Mouse (Mus musculus): ENCODE results near the gene Flt4. TPM values are rescaled to one million over a fixed set of nuclear protein-coding genes. Genes with fewer than 3 reads are reported as not detected.

Flt4 gene
- total RNA-seq, 1 experiment, result 4.3 TPM

GRCm38 (mm10) chr11:49631154-49631553 lies 22.1 kb downstream of the Flt4 start:
- Histone ChIP-seq H3K4me1 (ENCODE audit: control insufficient read depth in 2 of 2, insufficient read depth in 2 of 2, low read length in 2 of 2, poor library complexity in 1 of 2) (peaks cover 0 to 3% of the 10 kb centered on the region in 2 experiments; a peak in 1 of 4 replicates), H3K36me3 (ENCODE audit: control insufficient read depth, insufficient read depth, low read length, poor library complexity, severe bottlenecking) (no peaks in the 10 kb centered on the region), H3K4me3 (ENCODE audit: insufficient read depth in 1 of 2, low read depth in 1 of 2, low read length in 2 of 2, poor library complexity in 1 of 2, severe bottlenecking in 1 of 2) (no peak overlapping the region), H3K9ac (ENCODE audit: insufficient read depth, low read depth, low read length, poor library complexity, severe bottlenecking) (no peak overlapping the region), H3K27ac (ENCODE audit: insufficient read depth, low read depth, low read length, poor library complexity, severe bottlenecking) (no peak overlapping the region), H3K9me3 (ENCODE audit: control insufficient read depth, insufficient read depth, low read depth, low read length) (no peaks in the 10 kb centered on the region)
- in situ Hi-C loops (cut with MboI; ENCODE audit: low sequenced_read_pairs in 2 of 2, unreplicated experiment in 2 of 2), result no loop called here
- TF ChIP-seq HCFC1 (IDR thresholded peaks at IDR 0.05; ENCODE audit: borderline replicate concordance, insufficient read depth, low read length) (no peak), MAFK (IDR thresholded peaks at IDR 0.05; ENCODE audit: insufficient read depth, low read depth, low read length) (no peak)
- DNase-seq (ENCODE audit: low read depth, low spot score), result no peak

DNA sequence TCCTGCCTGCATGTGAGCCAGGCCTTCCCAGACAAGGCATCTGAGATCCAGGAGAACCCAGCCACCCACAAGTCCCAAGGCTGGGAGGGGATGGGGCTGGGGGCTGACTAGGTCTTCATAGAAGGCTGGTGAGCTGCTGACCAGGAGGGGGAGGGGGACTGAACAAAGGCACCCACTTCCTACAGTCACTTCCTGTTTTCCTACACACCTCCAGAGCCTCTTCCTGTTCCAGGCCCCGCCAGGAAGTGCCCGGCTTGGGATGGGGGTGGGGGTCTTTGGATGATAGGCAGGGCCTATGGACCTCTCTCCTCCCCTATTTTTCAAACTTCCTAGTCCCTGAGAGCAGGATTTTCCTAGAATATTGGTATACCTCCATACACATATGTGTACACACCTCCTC lies 23.2 kb downstream of the Flt4 start:
- TF ChIP-seq MAFK (IDR thresholded peaks at IDR 0.05; ENCODE audit: insufficient read depth, low read depth, low read length), result no peak
- no peak for TF ChIP-seq ZNF384 (IDR thresholded peaks at IDR 0.05; ENCODE audit: low read depth, low read length)
- no peak for TF ChIP-seq CHD2 (IDR thresholded peaks at IDR 0.05; ENCODE audit: low read depth, low read length)
- TF ChIP-seq ZC3H11A (IDR thresholded peaks at IDR 0.05; ENCODE audit: borderline replicate concordance, low read depth, low read length), result no peak
- TF ChIP-seq HCFC1 (IDR thresholded peaks at IDR 0.05; ENCODE audit: borderline replicate concordance, insufficient read depth, low read length), result no peak
- no peak for DNase-seq (ENCODE audit: low read depth, low spot score)
- peaks cover 0 to 7% of the 10 kb centered on the region in 2 experiments; a peak in 1 of 4 replicates for H3K4me1 ChIP-seq (ENCODE audit: control insufficient read depth in 2 of 2, insufficient read depth in 2 of 2, low read length in 2 of 2, poor library complexity in 1 of 2)
- no peaks in the 10 kb centered on the region for H3K9me3 ChIP-seq (ENCODE audit: control insufficient read depth, insufficient read depth, low read depth, low read length)
- H3K9ac ChIP-seq (ENCODE audit: insufficient read depth, low read depth, low read length, poor library complexity, severe bottlenecking), result no peak overlapping the region
- in situ Hi-C loops (cut with MboI; ENCODE audit: low sequenced_read_pairs in 2 of 2, unreplicated experiment in 2 of 2), result no loop called here
- no peak overlapping the region for H3K27ac ChIP-seq (ENCODE audit: insufficient read depth, low read depth, low read length, poor library complexity, severe bottlenecking)
- H3K4me3 ChIP-seq (ENCODE audit: insufficient read depth in 1 of 2, low read depth in 1 of 2, low read length in 2 of 2, poor library complexity in 1 of 2, severe bottlenecking in 1 of 2), result no peak overlapping the region
- H3K36me3 ChIP-seq (ENCODE audit: control insufficient read depth, insufficient read depth, low read length, poor library complexity, severe bottlenecking), result no peaks in the 10 kb centered on the region

DNA sequence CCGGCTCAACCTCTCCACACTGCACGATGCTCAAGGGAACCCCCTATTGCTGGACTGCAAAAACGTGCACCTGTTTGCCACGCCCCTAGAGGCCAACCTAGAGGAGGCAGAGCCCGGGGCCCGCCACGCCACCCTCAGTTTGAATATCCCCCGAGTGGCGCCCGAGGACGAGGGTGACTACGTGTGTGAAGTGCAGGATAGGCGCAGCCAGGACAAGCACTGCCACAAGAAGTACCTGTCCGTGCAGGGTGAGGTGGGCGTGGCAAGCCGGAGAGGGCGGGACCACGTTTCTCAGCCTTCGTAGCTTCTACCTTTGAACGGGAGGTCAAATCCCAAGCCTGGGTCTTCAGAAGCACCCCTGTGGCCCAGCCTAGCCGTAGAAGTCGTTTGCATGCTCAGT lies 25.0 kb downstream of the Flt4 start:
- Histone ChIP-seq H3K9me3 (ENCODE audit: control insufficient read depth, insufficient read depth, low read depth, low read length) (no peaks in the 10 kb centered on the region), H3K4me3 (ENCODE audit: insufficient read depth in 1 of 2, low read depth in 1 of 2, low read length in 2 of 2, poor library complexity in 1 of 2, severe bottlenecking in 1 of 2) (peak overlapping the region; percentile 17 to 34; a peak in 3 of 4 replicates), H3K9ac (ENCODE audit: insufficient read depth, low read depth, low read length, poor library complexity, severe bottlenecking) (no peak overlapping the region), H3K4me1 (ENCODE audit: control insufficient read depth in 2 of 2, insufficient read depth in 2 of 2, low read length in 2 of 2, poor library complexity in 1 of 2) (peaks cover 0 to 7% of the 10 kb centered on the region in 2 experiments; a peak in 1 of 4 replicates), H3K27ac (ENCODE audit: insufficient read depth, low read depth, low read length, poor library complexity, severe bottlenecking) (no peak overlapping the region), H3K36me3 (ENCODE audit: control insufficient read depth, insufficient read depth, low read length, poor library complexity, severe bottlenecking) (no peaks in the 10 kb centered on the region)
- no peak for TF ChIP-seq ZC3H11A (IDR thresholded peaks at IDR 0.05; ENCODE audit: borderline replicate concordance, low read depth, low read length)
- TF ChIP-seq ZNF384 (IDR thresholded peaks at IDR 0.05; ENCODE audit: low read depth, low read length), result no peak
- no peak for TF ChIP-seq HCFC1 (IDR thresholded peaks at IDR 0.05; ENCODE audit: borderline replicate concordance, insufficient read depth, low read length)
- no peak for TF ChIP-seq MAFK (IDR thresholded peaks at IDR 0.05; ENCODE audit: insufficient read depth, low read depth, low read length)
- TF ChIP-seq CHD2 (IDR thresholded peaks at IDR 0.05; ENCODE audit: low read depth, low read length), result no peak
- in situ Hi-C loops (cut with MboI; ENCODE audit: low sequenced_read_pairs in 2 of 2, unreplicated experiment in 2 of 2), result no loop called here
- no peak for DNase-seq (ENCODE audit: low read depth, low spot score)

- no peak overlapping the region for H3K27ac ChIP-seq (ENCODE audit: insufficient read depth, low read depth, low read length, poor library complexity, severe bottlenecking)
- no peak for DNase-seq (ENCODE audit: low read depth, low spot score)
- in situ Hi-C loops (cut with MboI; ENCODE audit: low sequenced_read_pairs in 2 of 2, unreplicated experiment in 2 of 2), result no loop called here
- no peak overlapping the region for H3K9ac ChIP-seq (ENCODE audit: insufficient read depth, low read depth, low read length, poor library complexity, severe bottlenecking)
- no peak for TF ChIP-seq ZNF384 (IDR thresholded peaks at IDR 0.05; ENCODE audit: low read depth, low read length)
- TF ChIP-seq MAFK (IDR thresholded peaks at IDR 0.05; ENCODE audit: insufficient read depth, low read depth, low read length), result no peak
- TF ChIP-seq HCFC1 (IDR thresholded peaks at IDR 0.05; ENCODE audit: borderline replicate concordance, insufficient read depth, low read length), result no peak
- no peak for TF ChIP-seq CHD2 (IDR thresholded peaks at IDR 0.05; ENCODE audit: low read depth, low read length)
- TF ChIP-seq ZC3H11A (IDR thresholded peaks at IDR 0.05; ENCODE audit: borderline replicate concordance, low read depth, low read length), result no peak
- H3K36me3 ChIP-seq (ENCODE audit: control insufficient read depth, insufficient read depth, low read length, poor library complexity, severe bottlenecking), result no peaks in the 10 kb centered on the region
- peaks cover 0 to 7% of the 10 kb centered on the region in 2 experiments; a peak in 1 of 4 replicates for H3K4me1 ChIP-seq (ENCODE audit: control insufficient read depth in 2 of 2, insufficient read depth in 2 of 2, low read length in 2 of 2, poor library complexity in 1 of 2)
- no peak overlapping the region for H3K4me3 ChIP-seq (ENCODE audit: insufficient read depth in 1 of 2, low read depth in 1 of 2, low read length in 2 of 2, poor library complexity in 1 of 2, severe bottlenecking in 1 of 2)
- no peaks in the 10 kb centered on the region for H3K9me3 ChIP-seq (ENCODE audit: control insufficient read depth, insufficient read depth, low read depth, low read length)
These were observed 26.6 kb downstream of the Flt4 start for GRCm38 (mm10) chr11:49635671-49636070.

- Histone ChIP-seq H3K4me1 (ENCODE audit: control insufficient read depth in 2 of 2, insufficient read depth in 2 of 2, low read length in 2 of 2, poor library complexity in 1 of 2) (peaks cover 0 to 7% of the 10 kb centered on the region in 2 experiments; a peak in 1 of 4 replicates), H3K27ac (ENCODE audit: insufficient read depth, low read depth, low read length, poor library complexity, severe bottlenecking) (no peak overlapping the region), H3K4me3 (ENCODE audit: insufficient read depth in 1 of 2, low read depth in 1 of 2, low read length in 2 of 2, poor library complexity in 1 of 2, severe bottlenecking in 1 of 2) (peak overlapping the region; percentile 33 to 55), H3K36me3 (ENCODE audit: control insufficient read depth, insufficient read depth, low read length, poor library complexity, severe bottlenecking) (no peaks in the 10 kb centered on the region), H3K9ac (ENCODE audit: insufficient read depth, low read depth, low read length, poor library complexity, severe bottlenecking) (no peak overlapping the region), H3K9me3 (ENCODE audit: control insufficient read depth, insufficient read depth, low read depth, low read length) (no peaks in the 10 kb centered on the region)
- DNase-seq (ENCODE audit: low read depth, low spot score), result peak; percentile 72
- no peak for TF ChIP-seq ZNF384 (IDR thresholded peaks at IDR 0.05; ENCODE audit: low read depth, low read length)
- 0 out of 2 replicates have a peak, but pooled peaks have one; percentile 18 for TF ChIP-seq ZC3H11A (IDR thresholded peaks at IDR 0.05; ENCODE audit: borderline replicate concordance, low read depth, low read length)
- no peak for TF ChIP-seq CHD2 (IDR thresholded peaks at IDR 0.05; ENCODE audit: low read depth, low read length)
- peak; percentile 44; the same call in 1 of the 2 replicates for TF ChIP-seq HCFC1 (IDR thresholded peaks at IDR 0.05; ENCODE audit: borderline replicate concordance, insufficient read depth, low read length)
- in situ Hi-C loops (cut with MboI; ENCODE audit: low sequenced_read_pairs in 2 of 2, unreplicated experiment in 2 of 2), result no loop called here
These were observed 27.4 kb downstream of the Flt4 start for GRCm38 (mm10) chr11:49636449-49636848.
